ENCODE assay signal across 24 mouse cellular contexts in genomic region chr16:85922454-85922853, GRCm38 (mm10). TPM values are rescaled to one million over a fixed set of nuclear protein-coding genes. Genes with fewer than 3 reads are reported as not detected.
DNase-seq lines count a peak whose midpoint lies in the region; ATAC-seq and TF ChIP-seq lines count a peak whose summit lies in the region.
"Had no signal": no experiment of that assay in that cellular context is flagged by ENCODE, and none has a peak within 500 bp of the region (broad histone marks: within the 10 kb centered on the region; RNA-seq: fewer than 3 reads in every experiment).

No protein-coding gene starts in this region.

- WGBS in liver, adult 2 months = 19% methylated on average over 1 of the region's 1 CpGs
- 42% methylated on average over 1 of the region's 1 CpGs for WGBS in lung, embryonic 14.5 days
- 25% methylated on average over 1 of the region's 1 CpGs for WGBS in lung, postnatal 0 days
- WGBS in lung, adult 2 months = 58% methylated on average over 1 of the region's 1 CpGs
- WGBS in forebrain, embryonic 15.5 days = 83% methylated on average over 1 of the region's 1 CpGs

- H3K4me1 ChIP-seq in liver, adult 2 months (ENCODE audit: control insufficient read depth, insufficient read depth, low read length) = no peaks in the 10 kb centered on the region
- no peaks in the 10 kb centered on the region for H3K4me1 ChIP-seq in lung, embryonic 14.5 days (ENCODE audit: insufficient read depth)
- no peaks in the 10 kb centered on the region for H3K4me1 ChIP-seq in lung, postnatal 0 days (ENCODE audit: insufficient read depth, low read depth, low read length)
- H3K4me1 ChIP-seq in lung, adult 2 months (ENCODE audit: control insufficient read depth, insufficient read depth, low read length) = no peaks in the 10 kb centered on the region
- H3K4me1 ChIP-seq in forebrain, embryonic 15.5 days = no peaks in the 10 kb centered on the region
- H3K4me1 ChIP-seq: embryonic facial prominence, embryonic 10.5 days; embryonic facial prominence, embryonic 12.5 days; forebrain, embryonic 13.5 days had no signal

- peak; percentile 38; the same call in 1 of the 2 replicates for ATAC-seq in lung, embryonic 14.5 days (ENCODE audit: insufficient read depth)
- ATAC-seq in lung, postnatal 0 days = peak; percentile 58
- no peak for ATAC-seq in forebrain, embryonic 15.5 days (replicated peaks)
- ATAC-seq: CD4-positive, CD25-positive, alpha-beta regulatory T cell, adult 4 months; forebrain, embryonic 13.5 days; forebrain, embryonic 16.5 days had no signal

- no peak overlapping the region for H3K4me2 ChIP-seq in lung, embryonic 14.5 days
- no peak overlapping the region for H3K4me2 ChIP-seq in lung, postnatal 0 days (replicated peaks; ENCODE audit: low read depth, low read length)
- no peak overlapping the region for H3K4me2 ChIP-seq in forebrain, embryonic 15.5 days (replicated peaks)
- H3K4me2 ChIP-seq: embryonic facial prominence, embryonic 12.5 days; forebrain, embryonic 13.5 days had no signal

- H3K4me3 ChIP-seq in liver, adult 2 months (ENCODE audit: insufficient read depth, low read depth, low read length) = no peak overlapping the region
- no peak overlapping the region for H3K4me3 ChIP-seq in lung, embryonic 14.5 days (ENCODE audit: low read depth, low read length)
- H3K4me3 ChIP-seq in lung, postnatal 0 days (ENCODE audit: low read depth, low read length) = no peak overlapping the region
- no peak overlapping the region for H3K4me3 ChIP-seq in lung, adult 2 months (replicated peaks; ENCODE audit: extremely low read depth, low read depth, low read length)
- no peak overlapping the region for H3K4me3 ChIP-seq in forebrain, embryonic 15.5 days
- H3K4me3 ChIP-seq: embryonic facial prominence, embryonic 10.5 days; embryonic facial prominence, embryonic 12.5 days; forebrain, embryonic 13.5 days had no signal

- no peak overlapping the region for H3K27ac ChIP-seq in liver, adult 2 months (replicated peaks; ENCODE audit: insufficient read depth, low read depth, low read length)
- H3K27ac ChIP-seq in lung, embryonic 14.5 days (ENCODE audit: low read depth) = no peak overlapping the region
- no peak overlapping the region for H3K27ac ChIP-seq in lung, postnatal 0 days (ENCODE audit: low read length)
- H3K27ac ChIP-seq in forebrain, embryonic 15.5 days (replicated peaks) = no peak overlapping the region
- H3K27ac ChIP-seq: embryonic facial prominence, embryonic 10.5 days; embryonic facial prominence, embryonic 12.5 days; forebrain, embryonic 13.5 days had no signal

- H3K36me3 ChIP-seq in liver, adult 2 months (ENCODE audit: control insufficient read depth, insufficient read depth, low read length) = no peaks in the 10 kb centered on the region
- H3K36me3 ChIP-seq in lung, embryonic 14.5 days (ENCODE audit: insufficient read depth) = no peaks in the 10 kb centered on the region
- no peaks in the 10 kb centered on the region for H3K36me3 ChIP-seq in lung, postnatal 0 days (ENCODE audit: insufficient read depth, low read length)
- no peaks in the 10 kb centered on the region for H3K36me3 ChIP-seq in forebrain, embryonic 15.5 days
- H3K36me3 ChIP-seq: embryonic facial prominence, embryonic 10.5 days; embryonic facial prominence, embryonic 12.5 days; G1E had no signal

- no peaks in the 10 kb centered on the region for H3K79me2 ChIP-seq in liver, adult 2 months (ENCODE audit: control insufficient read depth, insufficient read depth, low read length)

- H3K9ac ChIP-seq in liver, adult 2 months (ENCODE audit: low read depth, low read length) = no peak overlapping the region
- no peak overlapping the region for H3K9ac ChIP-seq in lung, embryonic 14.5 days
- no peak overlapping the region for H3K9ac ChIP-seq in lung, postnatal 0 days (replicated peaks; ENCODE audit: low read depth)
- no peak overlapping the region for H3K9ac ChIP-seq in forebrain, embryonic 15.5 days (replicated peaks)
- H3K9ac ChIP-seq: embryonic facial prominence, embryonic 12.5 days; forebrain, embryonic 13.5 days had no signal

- DNase-seq in liver, adult 2 months (ENCODE audit: extremely low read depth, low read depth, low spot score) = peak; percentile 66
- no peak for DNase-seq in liver
- DNase-seq in lung, embryonic 14.5 days = no peak
- DNase-seq in lung, postnatal 14 days = no peak
- peak; percentile 17 for DNase-seq in lung, postnatal 0 days (ENCODE audit: low spot score)
- DNase-seq in lung, adult 2 months = no peak
- DNase-seq in Muller cell, postnatal 12 days (ENCODE audit: inconsistent ontology term) = peak; percentile 62
- DNase-seq: adrenal gland, adult 2 months; adrenal gland, postnatal 10 days; adrenal gland, postnatal 25 days; B cell, adult 2 months; cerebellum, adult 11 months; cerebellum, adult 18-20 months; cerebellum, adult 8-10 months; cerebellum, adult 9-11 months; cerebellum, postnatal 25 days had no signal

- TF ChIP-seq POLR2A in liver, adult 2 months (IDR thresholded peaks at IDR 0.05; ENCODE audit: extremely low read depth, insufficient read depth, low read length) = no peak
- no peak for TF ChIP-seq POLR2A in lung, adult 2 months (IDR thresholded peaks at IDR 0.05; ENCODE audit: borderline replicate concordance, extremely low read depth, low read depth, low read length)

- no peaks in the 10 kb centered on the region for H3K9me3 ChIP-seq in lung, embryonic 14.5 days (ENCODE audit: low read depth, low read length)
- H3K9me3 ChIP-seq in lung, postnatal 0 days (ENCODE audit: low read length) = no peaks in the 10 kb centered on the region
- no peaks in the 10 kb centered on the region for H3K9me3 ChIP-seq in forebrain, embryonic 15.5 days
- H3K9me3 ChIP-seq: embryonic facial prominence, embryonic 10.5 days; embryonic facial prominence, embryonic 12.5 days; forebrain, embryonic 13.5 days had no signal

- no peaks in the 10 kb centered on the region for H3K27me3 ChIP-seq in liver, adult 2 months (ENCODE audit: control insufficient read depth, insufficient read depth, low read length)
- no peaks in the 10 kb centered on the region for H3K27me3 ChIP-seq in lung, embryonic 14.5 days (ENCODE audit: insufficient read depth, low read length)
- no peaks in the 10 kb centered on the region for H3K27me3 ChIP-seq in lung, postnatal 0 days (replicated peaks; ENCODE audit: insufficient read depth, low read length)
- H3K27me3 ChIP-seq in forebrain, embryonic 15.5 days = no peaks in the 10 kb centered on the region
- H3K27me3 ChIP-seq: CH12.LX; embryonic facial prominence, embryonic 12.5 days; forebrain, embryonic 13.5 days had no signal

- TF ChIP-seq CTCF in liver, adult 2 months (IDR thresholded peaks at IDR 0.05; ENCODE audit: low read depth, low read length) = no peak
- TF ChIP-seq CTCF in lung, embryonic 14.5 days (IDR thresholded peaks at IDR 0.05; ENCODE audit: low read depth) = no peak
- no peak for TF ChIP-seq CTCF in lung, postnatal 0 days (IDR thresholded peaks at IDR 0.05)
- no peak for TF ChIP-seq CTCF in lung, adult 2 months (IDR thresholded peaks at IDR 0.05; ENCODE audit: insufficient read depth, low read length)

- TF ChIP-seq EP300 in lung, postnatal 0 days (IDR thresholded peaks at IDR 0.05) = no peak

RNA-seq across cellular contexts. Expression of gene Adamts5, which starts 20.8 kb away (rescaled TPM):
- 0.74 and 0.81 TPM in 2 replicates for total RNA-seq in liver, adult 2 months (2014; rRNA removed)
- 0.26 and 0.44 TPM in 2 replicates for polyA plus RNA-seq in liver, adult 2 months (2012; rRNA removed)
- 3.2 and 3.7 TPM in 2 replicates for polyA plus RNA-seq in lung, embryonic 14.5 days (2014; fragmentation: Nextera tagmentation; extraction: Ambion mirVana)
- polyA plus RNA-seq in lung, postnatal 0 days (2015; fragmentation: Nextera tagmentation; extraction: Ambion mirVana) = 1.8 and 2.1 TPM in 2 replicates
- 2.2 and 3.1 TPM in 2 replicates for polyA plus RNA-seq in lung, adult 2 months (2012; rRNA removed)
- 1.8 and 1.9 TPM in 2 replicates for polyA plus RNA-seq in forebrain, embryonic 15.5 days (2015; fragmentation: Nextera tagmentation; extraction: Ambion mirVana)
- total RNA-seq: CH12.LX had no signal
- polyA plus RNA-seq: CD4-positive, CD25-positive, alpha-beta regulatory T cell, adult 4 months had no signal

Comparison
In these comparisons a context has a peak if more than half of its experiments do, and no peak if none do; other contexts are left out.
1. DNase-seq: peak in liver, adult 2 months (single experiment), lung, postnatal 0 days (single experiment) and Muller cell, postnatal 12 days (single experiment); none in liver (single experiment), lung, embryonic 14.5 days (single experiment), lung, postnatal 14 days (single experiment) and lung, adult 2 months (single experiment).